Mouse (Mus musculus) spleen, postnatal 4 days (tissue): ENCODE measurements at regions not wholly inside any gene's neighbourhood (a gene's known extent, or its start where the extent isn't known, plus 50 kb on each side); places are given as distances from the start of the nearest gene placed in this dataset.

Source experiments
- DNase-seq, 2 experiments: peaks; one replicate each; pipeline ENCODE4 v3.0.0; 2022; ENCODE audit warnings: low spot score in 2 of 2

DNA sequence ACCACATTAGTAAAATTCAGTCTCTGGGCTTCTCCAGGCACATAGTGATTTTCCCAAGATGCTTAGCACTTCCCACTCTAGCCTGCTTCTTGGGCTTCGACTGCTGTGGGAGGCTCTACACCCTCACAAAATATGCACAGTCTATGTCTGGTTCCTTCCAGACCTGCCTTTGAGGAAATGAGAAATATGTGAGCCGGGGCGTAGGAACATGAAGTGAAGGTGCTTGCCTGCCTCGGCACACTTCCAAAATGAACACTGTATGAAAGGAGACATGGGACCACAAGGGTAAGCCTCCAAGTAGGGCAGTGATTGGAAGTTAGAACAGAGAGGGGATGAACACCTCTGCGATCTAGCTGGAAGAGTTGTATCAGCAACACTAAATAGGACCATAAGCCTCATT lies 54.5 kb downstream of the Gm10260 start:
- DNase-seq, result no peak

DNA sequence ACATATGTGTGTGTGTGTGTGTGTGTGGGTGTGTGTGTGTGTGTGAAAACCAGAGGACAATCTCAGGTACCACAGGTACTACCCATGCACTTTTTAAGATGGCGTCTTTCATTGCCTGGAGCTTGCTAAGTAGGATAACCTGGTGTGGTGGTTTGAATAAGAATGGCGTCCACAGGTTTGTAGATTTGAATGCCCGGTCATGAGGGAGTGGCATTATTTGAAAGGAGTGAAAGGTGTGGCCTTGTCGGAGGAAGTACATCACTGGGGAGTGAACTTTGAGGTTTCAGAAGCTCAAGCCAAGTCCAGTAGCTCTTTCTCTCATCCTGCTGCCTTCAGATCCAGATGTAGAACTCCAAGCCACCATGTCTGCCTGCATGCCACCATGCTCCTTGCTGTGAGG lies 55.9 kb downstream of the Gm10260 start:
- no peak for DNase-seq

DNA sequence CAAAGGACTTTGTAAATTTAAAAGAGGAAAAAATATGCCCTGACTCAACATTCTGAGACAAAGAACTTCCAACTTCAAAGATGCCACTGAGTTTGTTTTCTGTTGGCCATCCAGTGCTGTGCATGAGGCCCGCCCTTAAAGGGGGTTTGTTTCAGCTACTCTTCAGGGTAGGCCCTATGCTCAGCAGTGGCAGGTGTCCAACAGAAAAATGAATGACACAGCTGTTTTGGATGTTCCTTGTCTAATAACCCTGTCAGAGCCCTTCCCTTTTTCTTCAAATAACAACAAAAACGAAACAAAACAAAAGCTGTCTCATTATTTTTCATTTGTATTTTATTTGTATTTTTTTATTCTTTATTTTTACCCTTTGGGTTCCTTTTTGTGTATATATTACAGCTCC lies 61.5 kb downstream of the Gm10260 start:
- peak; percentile 55 to 65 for DNase-seq

DNA sequence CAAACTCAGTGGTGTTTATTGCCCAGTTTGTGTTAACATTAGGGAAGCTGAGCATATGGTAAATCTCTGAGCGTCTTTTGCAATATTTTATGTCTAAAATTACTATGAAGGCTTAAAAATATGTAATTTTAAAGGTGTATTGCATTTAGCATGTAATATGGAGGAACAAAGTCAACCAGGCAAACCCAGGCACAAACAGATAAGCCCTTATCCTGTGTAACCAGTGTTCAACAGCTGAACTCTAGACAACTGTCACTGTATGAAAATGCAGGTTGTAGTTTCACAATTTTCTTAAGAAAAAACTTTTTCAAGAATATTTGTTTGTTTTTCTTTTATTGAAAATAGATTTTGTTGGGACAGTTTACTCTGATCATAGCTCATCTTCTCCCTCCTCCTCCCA lies 62.1 kb downstream of the Gm10260 start:
- DNase-seq, result no peak

DNA sequence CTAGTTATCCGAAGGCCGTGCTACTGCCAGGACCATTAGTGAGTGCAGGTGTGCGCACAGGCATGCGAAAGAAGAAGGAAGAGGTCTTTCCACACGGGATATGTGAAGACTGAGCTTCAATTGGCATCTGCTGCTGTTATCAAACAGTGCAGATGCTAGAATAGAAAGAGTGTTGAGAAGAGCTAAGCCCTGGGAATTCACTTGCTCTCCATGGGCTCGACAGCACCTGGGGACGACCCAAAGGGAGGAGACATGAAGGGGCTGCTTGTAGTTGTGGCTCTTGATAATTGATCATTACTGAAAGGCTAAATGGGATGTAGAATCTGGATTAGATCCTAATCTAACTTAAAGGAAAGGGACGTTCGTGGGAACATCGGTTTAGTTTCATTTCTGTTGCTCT lies 63.2 kb downstream of the Gm10260 start:
- no peak for DNase-seq

DNA sequence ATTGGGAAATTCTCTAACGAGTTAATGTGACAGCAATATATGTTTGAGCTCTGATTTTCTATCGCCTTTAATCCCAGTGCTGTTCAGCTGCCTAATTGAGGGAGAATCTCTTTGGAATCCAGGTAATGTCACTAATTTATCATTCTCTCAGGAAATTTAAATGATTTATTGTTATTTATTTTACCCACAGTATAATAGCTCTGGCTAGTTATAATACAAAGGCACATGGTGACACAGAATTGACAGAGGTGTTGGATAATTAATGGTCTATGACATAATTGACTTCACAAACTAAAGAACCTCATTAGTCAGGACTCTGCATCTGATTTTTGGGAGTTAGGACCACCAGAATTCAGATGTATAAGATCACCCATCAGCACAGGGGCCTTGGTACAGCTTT lies 65.4 kb downstream of the Gm10260 start:
- DNase-seq, result no peak

DNA sequence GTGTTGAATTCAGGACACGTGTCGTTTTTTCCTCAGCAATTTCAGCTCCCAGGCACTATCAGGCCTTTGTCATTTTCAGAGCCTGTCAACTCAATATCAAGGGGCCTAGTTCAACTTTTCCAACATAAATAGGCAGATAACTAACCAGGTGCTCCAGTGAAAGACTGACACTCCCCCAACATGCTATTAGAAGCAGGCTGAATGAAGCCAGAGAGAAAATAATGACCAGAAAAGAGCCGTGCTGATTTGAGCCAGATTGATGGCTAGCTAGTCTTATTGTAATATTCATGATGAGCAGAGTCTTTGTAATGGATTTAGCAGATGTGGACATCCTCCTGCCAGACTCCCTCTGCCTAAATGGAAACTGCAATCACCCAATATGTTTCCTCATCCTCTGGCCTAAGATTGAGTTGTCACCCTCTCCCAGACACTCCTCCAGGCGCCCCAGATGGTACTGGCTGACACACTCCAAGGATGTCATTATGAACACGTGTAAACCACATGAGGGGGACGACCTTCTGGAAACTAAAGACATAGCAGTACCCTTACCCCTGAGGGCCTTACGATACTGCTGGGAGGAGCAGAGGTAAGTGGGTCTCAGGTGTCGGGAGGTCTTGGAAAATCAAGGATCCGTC lies 66.0 kb downstream of the Gm10260 start:
- DNase-seq, result no peak

DNA sequence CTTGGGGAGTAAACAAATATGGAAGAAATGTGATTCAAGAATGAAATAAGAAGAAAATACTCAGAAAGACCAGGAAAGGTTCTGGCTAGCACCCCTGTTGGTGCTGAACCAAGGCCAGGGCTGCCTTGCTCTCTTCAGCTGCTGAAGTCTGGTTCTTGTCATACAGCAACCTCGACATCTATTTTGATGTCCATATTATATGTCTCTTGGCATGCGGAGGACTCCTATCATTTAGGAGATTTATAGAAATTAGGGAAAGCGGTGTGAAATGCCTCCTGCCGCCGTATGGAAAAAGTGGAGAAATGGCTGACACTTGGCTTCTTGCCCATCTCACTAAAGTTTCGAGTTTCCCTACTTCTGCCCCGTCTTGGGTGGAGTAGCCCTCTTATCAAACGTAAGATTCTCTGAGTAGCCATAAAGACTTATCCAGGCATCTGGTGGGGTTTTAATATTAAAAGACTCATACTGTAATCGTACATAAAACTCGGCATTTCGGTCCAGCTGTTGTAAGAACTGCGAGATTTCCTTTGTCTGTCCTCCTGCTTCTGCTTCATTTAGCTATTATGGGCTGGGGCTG lies 72.0 kb downstream of the Gm10260 start:
- no peak for DNase-seq

DNA sequence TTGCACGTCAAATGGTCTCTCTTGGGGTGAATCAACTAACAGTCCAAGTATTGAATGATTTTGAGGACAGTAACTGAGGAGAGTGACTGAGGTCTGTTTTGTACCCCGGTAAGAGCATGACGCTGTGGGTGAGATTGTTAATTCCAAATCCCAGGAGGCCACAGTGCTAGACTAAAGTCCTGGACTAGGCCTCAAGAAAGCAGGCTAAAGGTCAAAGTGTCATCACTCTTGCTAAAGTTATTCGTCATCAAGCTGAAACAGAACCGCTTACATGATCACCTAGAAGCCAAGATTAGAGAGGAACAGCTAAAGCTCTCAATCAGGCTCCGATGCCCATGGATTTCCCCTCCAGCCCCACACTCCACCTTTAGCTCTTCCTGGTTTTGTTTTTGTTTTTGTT lies 76.6 kb downstream of the Gm10260 start:
- DNase-seq, result no peak

DNA sequence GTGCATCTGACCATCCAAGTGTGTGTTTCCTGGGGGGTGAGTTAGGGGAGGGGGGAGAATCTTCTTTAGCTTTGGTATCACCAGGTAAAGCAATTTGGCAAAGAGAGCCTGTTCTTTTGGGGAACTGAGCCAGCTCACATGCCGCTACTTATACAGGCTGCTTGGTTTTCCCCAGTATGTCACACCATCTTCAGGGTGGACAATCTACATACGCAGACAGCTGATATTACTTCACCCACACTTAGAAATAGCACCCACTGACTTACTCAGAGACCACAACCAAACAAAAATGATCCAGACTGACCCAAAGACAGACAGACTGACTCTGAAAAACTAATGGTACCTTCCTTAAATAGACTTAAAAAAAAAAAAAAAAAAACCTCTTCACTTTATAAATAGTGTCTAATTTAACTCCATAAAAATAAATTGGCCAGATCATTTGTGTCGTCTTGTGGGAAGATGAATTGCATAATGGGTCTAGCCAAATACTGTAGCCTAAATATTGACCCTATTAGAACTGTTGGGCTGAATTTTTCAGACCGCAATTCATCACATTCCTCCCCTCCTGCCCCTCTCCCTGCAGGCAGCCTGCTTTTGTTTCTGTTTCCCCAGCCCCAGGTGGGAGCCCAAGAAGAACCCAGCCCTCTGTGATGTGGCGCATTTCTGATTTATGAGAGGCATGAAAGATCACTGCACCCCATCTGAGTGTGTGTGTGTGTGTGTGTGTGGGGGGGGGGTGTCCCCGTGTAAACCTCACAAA lies 79.0 kb downstream of the Gm10260 start:
- DNase-seq, result no peak

DNA sequence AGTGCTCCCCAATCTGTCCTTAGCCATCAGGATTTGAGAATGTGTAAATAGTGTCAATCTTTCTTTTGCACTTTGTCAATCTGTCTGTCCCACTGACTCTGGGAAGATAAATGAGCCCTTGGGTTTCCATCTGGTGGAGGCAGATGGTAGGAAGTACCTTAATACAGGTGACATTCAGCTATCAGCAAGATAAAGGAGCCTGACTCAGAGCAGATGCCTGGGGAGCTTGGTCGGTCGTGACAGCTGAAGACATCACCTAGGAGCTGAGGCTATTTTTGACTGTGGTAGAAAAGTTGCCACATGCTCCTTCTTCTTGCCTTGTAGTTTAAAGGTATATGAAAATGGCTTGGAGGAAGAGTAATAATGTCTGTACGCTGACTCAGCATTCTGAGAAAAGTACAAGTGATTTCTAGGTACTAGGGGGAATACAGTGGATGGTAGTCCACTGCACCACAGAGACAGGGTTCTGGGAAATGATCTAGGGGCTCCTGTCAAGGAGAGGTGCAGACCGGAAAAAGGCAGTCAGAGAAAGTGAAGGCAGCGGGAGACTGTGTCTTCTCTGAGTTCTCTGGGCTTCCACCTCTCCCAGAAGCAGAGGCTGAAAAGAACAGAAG lies 80.0 kb downstream of the Gm10260 start:
- DNase-seq, result no peak

DNA sequence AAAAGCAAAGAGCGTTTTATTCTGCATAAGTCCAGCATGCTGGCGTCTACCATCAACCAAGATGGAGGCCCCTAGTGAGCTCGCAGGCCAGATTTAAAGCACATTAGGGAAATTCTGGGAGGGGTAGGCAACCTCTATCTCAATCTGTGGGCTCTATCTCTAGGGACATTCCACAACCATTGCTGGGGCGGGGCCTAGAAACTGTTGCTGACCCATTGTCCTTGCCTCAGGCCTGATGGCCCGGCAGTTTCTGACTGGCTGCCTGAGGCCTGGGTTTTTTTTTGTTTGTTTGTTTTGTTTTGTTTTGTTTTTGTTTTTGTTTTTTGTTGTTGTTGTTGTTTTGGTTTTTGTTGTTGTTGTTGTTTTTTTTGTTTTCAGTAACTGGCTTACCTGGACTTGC lies 81.4 kb downstream of the Gm10260 start:
- DNase-seq, result no peak

DNA sequence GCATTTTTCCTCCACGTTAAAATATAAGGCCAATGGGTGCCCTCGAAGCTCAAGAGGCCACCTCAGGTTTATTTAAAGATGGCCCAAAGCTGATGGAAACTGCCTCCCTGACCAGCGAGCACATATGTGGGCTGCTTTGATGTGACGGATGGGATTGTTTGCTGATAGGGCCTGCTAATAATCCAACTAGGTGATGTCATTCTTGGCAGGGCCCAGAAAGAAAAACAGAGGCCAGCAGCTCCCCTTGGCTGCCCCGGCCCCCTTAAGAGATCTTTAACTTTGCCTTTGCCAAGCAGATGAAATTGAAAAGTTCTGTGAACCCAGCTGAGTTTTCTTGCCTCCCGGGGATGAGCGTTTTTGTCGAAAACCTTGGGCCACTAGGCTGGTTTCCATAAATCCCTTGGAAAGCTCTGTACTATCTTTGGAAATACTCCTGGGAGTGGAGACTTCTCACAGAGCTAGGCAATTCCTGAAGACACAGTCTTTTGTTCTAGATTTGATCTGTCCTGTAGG lies 83.8 kb downstream of the Gm10260 start:
- DNase-seq, result no peak

DNA sequence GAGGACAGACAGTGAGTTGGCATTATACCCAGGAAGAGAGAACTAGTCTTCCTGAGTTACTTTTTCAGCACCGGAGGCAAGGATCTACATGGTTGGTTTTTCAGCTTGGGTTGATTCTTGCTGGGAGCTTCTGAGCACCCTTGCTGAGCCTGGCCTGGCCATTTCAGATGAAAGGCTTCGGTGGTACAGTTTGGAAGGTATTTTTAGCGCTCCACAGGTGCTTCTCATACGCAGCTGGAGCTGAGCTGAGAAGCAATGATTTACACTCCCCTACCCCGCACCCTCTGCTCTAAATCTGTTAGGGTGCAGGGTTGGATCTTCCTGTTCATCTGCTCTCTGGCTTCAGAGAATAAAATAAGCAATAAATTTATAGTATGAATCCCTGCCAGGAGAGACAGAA lies 87.3 kb downstream of the Gm10260 start:
- DNase-seq, result no peak

DNA sequence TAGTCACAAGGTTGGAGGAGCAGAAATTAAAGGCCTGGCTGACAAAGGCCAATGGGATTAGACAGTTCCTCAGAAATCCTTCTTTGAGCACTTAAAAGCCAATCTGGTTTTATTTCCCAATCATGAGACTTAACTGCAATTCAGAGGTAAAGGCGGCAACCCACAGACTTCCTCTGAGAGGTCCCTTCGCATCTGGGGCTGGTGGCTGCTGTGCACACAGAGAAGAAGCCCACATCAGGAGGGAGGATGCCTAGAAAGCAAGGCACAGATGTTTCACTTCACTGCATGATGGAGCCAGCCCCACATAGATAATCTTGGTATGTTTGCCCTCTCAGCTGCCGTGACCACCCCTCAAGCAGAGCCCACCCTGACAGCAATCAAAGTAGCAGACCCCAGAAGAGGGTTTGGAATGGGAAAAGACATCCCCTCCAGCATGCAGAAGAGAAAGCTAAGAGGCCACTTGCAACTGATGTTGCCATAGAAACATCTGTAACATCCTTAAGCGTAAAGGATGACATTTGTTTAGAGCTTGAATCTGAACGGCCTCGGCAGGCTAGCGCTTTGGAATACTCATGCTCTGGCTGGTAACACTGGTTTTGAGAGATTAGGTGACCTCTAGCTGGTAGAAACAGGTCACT lies 88.3 kb downstream of the Gm10260 start:
- no peak for DNase-seq

DNA sequence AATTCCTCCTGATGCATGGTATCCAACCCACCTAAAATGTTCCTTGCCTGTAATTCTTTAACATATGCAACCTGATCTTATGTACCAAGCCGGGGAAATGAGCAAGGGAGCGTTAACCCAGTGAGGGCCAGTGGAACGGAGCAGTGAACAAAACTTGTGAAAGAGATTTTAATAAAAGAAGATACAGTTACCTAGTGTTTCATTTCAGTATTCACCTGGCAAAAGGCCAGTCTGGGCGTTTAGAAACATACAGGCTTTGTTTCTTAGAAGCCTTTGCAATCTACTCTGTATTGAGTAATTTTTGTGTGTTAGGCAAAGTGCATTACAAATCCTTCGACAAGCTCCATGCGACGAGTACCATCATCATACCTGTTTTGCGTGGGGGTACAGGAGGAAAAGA lies 91.1 kb downstream of the Gm10260 start:
- no peak for DNase-seq

DNA sequence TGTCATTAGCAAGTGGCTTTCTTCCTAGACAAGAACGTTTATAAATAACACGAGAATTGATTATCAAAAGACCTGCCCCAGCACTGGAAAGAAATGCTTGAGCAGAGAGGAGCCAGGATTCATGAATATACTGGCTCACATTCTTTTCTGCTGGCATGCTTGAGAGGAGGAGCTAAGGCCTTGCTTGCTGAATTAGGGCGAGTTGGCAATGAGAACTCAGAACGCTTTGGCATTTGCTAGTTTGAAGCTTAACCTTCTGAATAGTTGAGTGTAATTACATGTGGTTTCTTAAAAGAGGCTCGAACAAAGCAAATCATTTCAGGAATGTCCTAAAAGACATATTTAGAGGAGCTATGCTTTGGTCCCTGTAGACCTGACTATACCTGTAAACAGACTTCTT lies 91.5 kb downstream of the Gm10260 start:
- DNase-seq, result no peak

DNA sequence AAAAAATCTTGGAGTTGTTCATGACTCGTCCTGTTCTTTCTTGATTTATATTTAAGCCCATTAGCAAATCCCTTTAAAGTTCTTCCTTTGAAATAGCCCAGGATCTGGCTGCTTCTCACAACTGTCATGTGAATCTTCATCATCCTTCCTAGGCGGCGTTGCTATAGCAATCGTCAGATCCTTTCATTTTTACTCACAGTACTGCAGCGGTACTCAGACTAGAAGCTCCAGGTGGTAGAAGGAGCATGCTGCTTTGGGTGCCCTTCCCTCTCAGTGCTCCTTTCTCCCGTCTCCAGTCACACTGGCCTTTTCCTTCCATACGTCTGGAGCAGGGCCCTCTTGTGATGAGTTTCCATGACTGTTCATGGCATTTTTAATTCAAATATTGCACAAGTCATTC lies 93.1 kb downstream of the Gm10260 start:
- DNase-seq, result no peak

DNA sequence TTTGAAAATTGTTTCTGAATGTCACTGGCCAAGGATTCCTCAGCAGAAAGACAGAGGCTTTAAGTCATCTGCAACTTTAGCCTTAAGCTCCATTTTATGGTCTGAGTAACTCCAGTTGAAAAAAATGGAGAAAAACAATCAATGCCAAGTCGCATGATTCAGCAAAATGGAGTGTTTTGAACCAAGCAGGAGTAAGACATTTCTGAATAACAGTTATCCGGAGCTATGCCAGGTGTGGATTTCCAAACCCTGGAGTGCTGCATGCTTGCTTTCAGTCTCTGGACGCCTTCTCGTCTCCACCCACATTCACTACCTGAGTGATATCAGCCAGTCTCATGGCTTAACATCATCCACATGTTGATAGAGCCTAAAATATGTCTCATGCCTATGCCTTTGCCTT lies 93.7 kb downstream of the Gm10260 start:
- DNase-seq, result no peak

DNA sequence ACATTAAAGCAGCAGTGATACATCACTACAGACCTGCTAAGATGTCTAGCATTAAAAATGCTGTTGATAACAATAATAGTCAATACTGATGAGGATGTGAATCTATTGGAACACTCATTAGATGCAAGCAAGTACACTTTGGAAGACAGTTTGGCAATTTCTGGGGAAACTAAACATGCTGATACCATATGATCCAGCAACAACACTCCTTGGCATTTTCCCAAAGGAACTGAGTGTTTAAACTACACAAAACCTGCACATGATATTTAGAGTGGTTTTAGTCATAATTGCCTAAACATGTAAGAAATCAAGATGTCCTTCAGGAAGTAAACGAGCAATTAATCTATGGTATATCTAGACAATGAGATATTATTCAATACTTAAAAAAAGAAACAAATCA lies 95.2 kb downstream of the Gm10260 start:
- no peak for DNase-seq

DNA sequence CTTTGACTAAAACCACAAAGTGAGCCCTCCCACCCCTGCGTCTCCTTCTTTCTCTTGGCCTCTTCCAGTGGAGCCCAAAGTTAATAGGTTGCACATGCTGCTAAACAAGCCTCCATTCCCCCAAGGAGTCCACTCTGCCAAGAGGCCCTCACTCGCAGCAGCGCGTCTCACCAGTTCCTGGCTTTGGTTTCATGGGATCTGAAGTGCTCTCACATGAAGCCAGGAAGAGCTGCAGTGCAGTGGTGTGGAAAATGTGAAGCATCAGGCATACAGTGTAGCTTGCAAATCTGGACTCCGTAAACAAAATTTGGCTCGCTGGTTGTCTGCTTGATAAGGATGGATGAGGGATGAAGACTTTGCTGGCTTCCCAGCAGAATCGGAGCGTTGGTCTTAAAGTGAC lies 97.7 kb downstream of the Gm10260 start:
- DNase-seq, result no peak

DNA sequence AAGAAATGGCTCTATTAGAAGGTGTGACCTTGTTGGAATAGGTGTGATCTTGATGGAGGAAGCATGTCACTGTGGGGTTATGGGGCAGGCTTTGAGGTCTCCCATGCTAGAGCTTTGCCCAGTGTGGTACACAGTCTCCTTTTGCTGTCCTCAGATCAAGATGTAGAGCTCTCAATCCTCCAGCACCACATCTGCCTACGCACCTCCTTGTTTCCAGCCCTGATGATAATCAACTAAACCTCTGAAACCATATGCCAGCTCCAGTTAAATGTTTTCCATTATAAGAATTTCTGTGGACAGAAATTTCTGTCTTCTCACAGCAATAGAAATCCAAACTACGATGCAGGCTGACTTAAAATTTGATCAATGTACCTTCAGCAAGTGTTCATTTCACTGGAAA lies 103.8 kb downstream of the Gm10260 start:
- no peak for DNase-seq
